Mouse (Mus musculus) ovary, adult 18-20 months (tissue): ENCODE measurements around the gene Csrp1.

ENCODE experiments used
- DNase-seq: peaks from one replicate; pipeline ENCODE4 v3.0.0; 2022; ENCODE audit warnings: low spot score, mixed read lengths

The Csrp1 gene

DNA sequence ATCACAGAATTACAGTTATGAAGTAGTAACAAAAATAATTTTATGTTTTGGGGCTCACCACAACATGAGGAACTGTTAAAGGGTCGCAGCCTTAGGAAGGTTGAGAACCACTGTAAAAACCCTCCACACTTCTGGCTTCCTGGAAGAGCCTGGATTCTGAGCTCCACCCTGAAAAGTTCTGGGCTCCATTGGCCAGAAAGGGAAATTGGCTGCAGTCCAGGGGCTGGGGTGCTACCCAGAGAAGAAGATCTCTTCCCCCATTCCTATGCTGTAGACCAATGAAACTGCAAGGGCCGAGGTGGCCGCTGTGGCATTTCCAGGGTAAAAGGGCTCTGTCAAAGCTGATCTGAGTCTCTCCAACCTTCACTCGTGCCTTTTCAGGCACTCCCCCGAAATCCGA, 21.8 kb upstream of the Csrp1 start:
- no peak for DNase-seq

DNA sequence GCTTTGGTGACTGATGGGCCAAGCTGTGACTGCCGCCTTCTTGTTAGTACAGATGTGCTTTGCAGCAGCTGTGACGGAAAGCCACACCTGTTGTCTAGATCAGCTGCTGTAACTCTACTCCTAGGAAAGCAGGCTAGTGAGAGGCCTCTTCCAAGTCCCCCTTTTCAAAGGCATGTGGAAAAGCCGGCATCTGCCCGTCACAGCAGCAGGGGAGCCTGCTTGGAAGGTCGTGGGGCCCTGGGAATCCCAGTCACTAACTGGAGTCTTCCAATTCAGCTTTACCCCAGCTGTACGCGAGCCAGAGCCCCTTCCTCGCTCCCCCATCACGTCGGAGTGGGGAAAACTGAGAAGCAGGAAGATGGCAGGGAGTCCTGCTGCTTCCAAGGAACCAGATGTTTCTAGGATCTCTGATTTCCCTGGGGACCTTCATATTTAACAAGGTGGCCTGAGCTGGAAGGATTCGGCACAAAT, 21.4 kb upstream of the Csrp1 start:
- no peak for DNase-seq

DNA sequence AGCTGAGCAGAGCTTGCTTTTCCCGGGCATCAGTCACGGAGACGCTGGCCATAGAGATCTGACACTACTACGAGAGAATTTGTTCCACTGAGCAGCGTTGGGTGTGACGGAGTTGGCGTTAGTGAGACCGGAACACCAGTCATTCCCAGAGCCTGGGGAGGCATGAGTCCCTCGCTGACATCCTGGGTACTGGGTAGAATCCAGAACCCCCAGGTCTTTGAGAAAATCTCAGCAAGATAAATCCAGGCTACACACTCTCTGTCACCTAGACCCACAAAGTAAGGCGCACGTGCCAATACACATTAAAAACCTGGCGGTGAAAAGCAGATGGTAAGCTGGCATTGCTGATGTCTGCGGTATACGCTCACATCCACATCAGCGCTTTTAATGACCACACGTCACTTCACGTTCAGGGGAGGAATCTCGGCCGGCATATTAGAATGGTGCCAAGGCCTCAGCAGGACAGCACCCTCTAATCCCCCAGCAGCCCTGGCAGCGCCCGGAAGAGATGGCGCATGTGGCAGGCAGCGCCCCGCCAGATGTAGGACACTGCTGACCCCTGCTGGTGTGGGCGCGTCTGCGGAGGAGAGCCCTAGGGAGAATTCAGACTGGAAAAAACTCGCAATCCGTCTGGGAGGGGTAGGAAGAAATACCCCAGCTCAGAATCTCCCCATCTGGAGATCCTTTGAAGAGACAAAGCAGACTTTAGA, 20.7 kb upstream of the Csrp1 start:
- peak; percentile 61 for DNase-seq

DNA sequence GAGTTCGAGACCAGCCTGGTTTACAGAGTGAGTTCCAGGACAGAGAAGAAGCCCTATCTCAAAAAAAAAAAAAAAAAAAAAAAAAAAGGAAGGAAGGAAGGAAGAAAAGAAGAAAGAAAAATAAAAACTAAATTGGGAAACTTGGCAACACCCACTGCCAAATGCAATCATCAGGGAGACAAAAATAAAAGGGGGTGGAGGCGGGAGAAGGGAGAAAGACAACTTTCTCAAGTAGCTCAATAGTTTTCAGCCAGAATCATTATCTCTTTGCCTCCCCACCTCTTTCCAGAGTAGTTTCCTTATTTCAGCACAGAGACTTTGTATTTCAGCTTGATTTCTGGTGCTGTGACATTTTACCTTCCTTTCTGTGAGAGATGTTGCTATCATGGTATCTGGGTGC, 20.0 kb upstream of the Csrp1 start:
- no peak for DNase-seq

DNA sequence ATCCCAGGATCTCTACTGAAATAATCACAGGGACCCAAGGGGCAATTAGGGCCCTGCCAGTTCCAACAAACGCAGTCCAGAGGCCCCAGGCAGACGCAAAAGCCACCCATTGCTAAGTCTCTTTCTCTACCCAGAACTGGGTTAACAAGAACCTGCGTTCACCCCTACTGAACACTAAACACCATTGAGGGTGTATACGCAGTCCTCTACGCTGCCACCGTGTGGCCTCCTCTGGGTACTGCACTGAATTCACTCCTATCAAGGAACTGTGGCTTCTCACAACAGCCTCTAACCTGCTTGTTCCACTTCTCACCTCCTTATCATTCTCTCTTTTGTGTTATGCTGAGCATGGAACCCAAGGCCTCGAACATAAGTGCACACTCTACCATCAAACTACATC, 19.3 kb upstream of the Csrp1 start:
- DNase-seq: no peak

DNA sequence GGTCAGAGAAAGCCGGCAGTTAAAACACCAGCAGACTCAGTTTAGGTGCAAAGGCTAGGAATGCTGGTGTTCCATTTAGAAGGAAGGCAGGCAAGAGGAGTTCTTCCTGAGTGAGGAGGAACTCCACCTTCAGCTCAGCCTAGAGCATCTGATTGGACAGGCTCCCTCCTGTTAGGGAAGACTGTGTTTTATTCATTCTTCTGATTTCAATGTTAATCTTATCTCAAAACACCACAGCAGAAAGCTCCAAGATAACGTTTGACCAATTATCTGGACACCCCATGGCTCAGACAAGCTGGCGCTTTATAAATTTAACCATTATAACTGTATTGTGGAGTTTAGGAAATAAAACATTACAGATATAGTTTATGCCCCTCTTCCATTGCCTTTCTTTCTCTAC, 18.5 kb upstream of the Csrp1 start:
- DNase-seq: no peak

DNA sequence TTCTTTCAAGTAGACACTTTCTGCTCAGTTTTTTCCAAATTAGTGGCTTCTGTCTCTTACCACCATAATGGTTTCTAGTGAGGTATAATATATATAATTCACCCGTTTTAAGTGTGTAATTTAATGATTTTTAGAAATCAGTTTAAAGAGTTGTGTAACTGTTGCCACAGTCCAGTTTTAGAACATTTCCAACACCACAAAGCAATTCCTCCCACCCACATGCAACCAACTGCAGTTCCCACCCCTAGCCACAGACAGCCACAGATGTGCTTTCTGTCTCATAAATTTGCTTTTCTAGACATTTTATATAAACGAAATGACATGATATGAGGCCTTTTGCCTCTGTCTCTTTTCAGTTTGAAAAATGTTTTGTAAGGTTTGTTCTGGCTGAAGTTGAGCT, 17.1 kb upstream of the Csrp1 start:
- DNase-seq: no peak

DNA sequence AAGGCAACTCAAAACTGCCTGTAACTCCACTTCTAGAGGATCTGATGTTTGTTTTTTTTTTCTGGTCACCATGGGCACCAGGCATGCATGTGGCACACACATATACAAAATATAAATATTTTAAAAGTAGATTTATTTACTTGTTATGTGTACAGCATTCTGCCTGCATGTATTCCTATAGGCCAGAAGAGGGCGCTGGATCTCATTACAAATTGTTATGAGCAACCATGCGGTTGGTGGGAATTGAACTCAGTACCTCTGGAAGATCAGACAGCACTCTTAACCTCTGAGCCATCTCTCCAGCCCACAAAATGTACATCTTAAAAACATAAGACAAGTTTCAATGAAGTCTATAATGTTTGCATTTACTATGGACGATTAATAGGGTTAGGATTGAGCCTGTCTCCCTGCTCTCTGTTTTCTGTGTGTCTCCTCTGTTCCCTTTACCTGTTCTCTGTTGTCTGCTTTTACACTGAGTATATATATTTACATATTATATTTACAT, 15.5 kb upstream of the Csrp1 start:
- no peak for DNase-seq

DNA sequence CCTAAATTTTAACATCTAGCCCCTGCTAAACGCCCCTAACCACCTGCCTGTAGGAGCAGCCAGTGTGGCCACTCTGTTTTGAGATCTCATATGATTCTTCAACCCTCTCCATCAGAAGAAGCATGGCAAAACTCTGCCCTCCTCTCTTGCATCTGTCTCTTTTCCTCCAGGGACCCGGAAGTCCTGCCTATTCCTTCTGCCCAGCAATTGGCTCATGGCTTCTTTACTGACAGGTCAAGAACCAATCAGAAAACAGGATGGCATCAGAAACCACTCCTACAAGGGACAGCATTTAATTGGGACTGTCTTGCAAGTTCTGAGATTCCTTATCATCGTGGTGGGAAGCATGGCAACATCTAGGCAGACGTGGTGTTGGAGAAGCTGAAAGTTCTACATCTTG, 11.5 kb upstream of the Csrp1 start:
- no peak for DNase-seq

DNA sequence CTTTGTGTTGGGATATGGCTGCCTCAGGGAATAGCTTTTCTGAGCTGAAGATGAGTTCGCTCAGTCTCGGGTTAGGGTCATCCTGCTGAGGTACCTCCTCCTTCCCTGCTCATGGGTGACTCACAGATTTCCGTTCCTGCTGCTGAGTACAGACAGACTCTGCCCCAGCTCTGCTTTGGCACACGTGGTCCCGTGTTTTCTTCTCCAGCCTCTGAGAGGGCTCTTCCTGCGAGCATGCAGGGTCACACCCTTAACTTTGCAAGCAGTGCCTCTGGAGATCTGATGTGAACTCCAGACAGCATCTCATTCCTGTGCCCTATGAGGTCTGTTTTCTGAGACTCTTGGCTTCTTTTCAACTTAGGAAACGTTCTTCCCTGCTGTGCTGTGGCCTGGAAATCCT, 8.7 kb upstream of the Csrp1 start:
- DNase-seq: no peak

DNA sequence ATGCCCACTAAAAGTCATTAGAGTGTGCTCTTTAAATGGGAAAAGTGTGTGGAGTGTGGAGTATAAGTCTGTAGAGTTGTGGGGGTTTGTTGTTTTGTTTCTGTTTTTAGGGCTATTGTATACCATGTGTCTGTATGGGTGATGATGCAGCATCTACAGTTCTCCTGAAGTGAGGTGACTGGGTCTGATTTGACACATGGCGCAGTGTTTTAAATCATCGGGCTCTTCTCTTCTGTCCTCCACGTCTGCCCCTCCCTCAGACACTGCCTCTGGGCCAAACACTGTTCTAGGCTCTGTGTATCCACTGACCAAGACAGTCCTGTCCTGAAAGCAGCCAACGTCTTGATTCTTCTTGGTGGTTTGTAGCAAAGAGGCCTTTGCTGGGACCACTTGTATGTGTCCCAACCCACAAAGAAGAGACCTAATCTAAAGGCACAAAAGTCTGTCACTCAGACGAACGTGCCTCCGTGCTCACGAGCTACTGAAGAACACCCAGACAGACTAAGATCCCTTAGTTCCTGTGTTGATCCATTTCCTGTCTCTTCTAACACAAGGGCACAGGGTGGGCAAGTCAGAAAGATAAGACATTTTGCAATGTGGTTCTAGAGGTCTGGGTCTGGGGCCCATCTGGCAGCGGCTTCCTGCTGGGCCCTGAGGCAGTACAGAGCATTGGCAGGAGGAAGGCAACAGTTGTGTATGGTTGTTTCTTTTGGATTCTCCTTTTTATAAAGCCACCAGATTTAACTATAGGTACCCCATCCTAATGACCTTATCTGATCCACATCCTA, 5.6 kb upstream of the Csrp1 start:
- DNase-seq: no peak

DNA sequence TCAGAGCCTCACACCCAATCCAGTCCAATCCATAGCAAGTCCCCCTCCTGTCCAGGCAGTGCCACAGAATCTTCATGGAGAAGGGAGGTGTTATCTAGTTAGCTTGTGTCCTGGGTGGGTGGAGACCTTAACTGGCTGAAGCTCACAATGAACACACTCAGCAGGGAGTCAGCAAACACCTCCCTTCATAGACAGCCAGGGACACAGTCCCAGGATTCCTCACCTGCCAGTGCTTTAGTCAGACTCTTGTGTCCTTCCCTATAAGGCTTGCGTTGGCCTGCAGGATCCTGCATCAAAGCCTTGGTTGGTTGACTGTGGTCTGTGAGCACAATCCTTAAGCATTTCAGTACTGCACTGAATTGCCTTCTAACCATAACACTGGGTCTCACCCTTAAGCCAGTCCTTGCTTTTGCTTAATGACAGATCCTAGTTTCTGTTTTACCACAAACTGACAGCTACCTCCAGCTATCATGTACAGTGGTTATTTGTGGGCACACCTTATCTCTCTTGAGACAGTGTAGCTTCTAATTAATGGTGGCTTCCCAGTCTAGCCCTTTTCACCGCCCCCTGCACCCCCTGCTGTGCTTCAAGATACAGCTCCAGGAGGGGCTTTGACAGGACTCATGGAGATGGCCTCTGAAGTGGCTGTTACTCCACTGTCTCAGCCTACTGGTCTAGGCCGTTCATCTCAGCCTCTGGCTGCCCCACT, 4.8 kb upstream of the Csrp1 start:
- no peak for DNase-seq

DNA sequence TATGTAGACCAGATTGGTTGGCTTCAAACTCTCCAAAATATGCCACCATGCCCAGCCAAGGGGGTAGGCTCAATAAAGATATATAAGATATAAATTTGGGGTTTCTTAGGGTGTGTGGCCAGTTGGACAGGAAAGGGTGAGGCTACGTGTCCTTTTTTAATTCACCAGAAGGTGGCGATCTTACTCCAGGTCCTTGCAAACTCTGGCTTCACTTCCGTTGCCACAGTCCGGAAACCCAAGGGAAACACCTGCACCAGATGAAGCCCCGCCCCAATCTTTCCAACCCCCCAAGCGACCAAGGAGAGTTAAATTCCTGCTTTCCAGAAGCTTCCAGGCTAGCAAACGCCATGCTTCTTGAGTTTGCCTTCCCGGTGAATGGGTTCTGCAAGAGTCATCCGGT, 375 bp upstream of the Csrp1 start:
- no peak for DNase-seq

DNA sequence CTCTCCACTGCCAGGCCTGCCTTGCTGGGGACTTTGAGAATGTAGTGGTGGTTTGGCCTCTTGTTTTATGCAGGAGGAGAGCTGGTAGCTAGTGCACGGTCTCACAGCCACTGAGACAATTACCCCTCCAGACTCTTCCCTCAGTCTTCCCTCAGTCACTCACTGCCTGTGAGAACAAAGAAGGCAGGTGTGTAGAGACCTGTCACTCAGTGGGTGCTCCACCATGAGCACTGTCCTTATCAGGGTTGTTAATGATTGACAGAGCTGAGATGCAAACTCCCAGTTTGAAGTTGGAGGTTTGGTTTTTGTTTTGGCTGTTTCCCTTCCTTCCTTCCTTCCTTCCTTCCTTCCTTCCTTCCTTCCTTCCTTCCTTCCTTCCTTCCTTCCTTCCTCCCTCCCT, 3.2 kb downstream of the Csrp1 start:
- no peak for DNase-seq

DNA sequence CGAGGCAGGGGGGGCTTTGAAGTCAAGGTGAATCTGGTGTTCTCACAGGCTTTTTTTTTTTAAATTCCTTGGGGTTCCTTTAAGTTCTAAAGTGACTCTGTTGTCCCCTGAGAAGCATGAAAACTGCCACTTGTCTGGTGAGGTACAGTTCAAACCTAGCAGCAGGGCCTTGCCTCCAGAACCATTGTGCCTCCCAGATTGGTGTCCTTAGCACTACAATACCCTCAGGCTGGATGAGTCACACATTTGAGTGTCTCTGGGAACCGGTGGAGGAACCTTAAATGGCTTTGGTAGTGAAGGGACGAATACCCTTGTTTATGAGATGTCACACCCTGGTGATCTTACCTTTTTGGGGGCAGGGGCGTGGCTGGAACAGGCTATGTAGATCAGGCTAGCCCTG, 4.3 kb downstream of the Csrp1 start:
- DNase-seq: no peak

DNA sequence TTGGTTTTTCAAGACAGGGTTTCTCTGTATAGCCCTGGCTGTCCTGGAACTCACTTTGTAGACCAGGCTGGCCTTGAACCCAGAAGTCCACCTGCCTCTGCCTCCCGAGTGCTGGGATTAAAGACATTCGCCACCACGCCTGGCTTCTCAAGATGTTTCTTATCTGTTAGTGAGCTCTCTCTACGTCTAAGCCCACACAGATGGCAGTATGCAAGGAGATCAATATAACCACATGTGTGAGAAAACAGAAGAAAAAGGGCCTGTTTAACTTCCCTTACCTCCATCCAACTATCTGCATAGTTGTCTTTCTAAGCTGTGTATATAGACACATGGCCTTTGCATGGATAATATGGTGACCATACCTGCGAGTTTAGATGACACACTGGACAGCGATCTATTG, 5.5 kb downstream of the Csrp1 start:
- no peak for DNase-seq

DNA sequence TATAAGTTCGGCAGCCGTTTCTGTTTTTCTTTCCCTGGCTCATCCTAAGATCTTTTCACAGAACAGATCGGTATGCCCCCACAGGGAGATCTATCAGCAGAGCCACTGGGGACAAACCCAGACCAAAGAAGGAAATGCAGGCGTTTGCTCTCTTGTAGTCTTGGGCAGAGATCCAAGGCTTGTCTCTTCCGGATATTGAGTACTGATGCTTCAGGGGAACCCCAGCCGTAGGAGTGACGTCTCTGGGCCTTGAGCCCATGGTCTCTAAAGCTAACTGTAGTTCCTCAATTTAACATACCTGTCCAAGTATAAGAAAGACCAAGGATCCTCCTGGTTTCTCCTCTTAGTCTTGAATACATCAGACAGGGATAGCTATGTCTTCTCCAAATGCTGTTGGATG, 6.1 kb downstream of the Csrp1 start:
- DNase-seq: no peak

DNA sequence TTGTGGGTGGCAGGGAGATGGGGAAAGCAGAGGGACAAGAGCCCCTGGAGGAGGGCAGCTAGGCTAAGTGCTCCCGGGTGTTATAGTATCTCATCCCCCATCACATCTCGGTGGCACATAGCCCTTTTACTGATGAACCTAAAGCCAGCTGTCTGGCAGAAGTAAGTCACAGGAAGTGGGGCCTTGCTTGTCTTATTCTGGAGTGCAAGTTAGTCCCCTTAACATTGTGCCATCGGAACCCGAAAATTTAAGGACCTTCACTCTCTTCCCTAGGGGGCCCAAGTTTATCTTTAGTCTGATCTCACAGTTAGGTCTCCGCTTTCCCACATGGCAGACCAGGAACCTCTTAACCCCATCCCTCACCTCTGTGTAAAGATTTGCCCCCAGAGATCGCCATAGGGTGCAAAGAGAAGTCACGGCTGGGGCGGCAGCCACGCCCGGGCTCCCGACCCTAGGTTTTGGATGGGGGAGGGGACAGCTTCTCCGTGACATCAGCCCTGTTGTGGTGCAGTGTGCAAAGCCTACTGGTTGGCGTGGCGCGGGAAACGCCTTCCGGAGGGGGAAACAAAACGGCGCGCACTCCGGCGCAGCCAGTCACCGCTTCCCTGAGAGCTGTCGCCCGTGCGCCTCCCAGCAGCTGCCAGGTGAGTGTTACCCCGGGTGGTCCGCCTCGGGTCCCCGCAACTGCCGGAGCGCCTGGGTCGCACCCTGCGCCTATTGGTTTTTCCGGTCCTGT, 8.9 kb downstream of the Csrp1 start:
- DNase-seq: peak; percentile 81

DNA sequence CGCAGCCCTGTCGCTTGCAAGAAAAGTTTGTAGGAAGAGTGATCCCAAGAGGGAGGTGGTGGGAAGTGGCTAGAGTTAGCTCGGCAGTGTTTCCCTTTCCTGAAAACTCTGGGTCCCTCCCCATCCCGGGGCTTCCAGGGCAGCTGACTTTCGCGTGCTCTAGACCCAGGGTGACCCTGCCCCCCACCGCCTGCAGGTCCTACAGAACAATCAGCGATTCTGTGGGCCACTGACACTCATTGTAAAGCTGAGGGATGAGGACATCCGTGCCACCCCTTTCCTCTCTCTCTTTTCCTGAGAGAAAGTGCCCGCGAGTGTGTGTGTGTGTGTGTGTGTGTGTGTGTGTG, 9.5 kb downstream of the Csrp1 start:
- DNase-seq: no peak

DNA sequence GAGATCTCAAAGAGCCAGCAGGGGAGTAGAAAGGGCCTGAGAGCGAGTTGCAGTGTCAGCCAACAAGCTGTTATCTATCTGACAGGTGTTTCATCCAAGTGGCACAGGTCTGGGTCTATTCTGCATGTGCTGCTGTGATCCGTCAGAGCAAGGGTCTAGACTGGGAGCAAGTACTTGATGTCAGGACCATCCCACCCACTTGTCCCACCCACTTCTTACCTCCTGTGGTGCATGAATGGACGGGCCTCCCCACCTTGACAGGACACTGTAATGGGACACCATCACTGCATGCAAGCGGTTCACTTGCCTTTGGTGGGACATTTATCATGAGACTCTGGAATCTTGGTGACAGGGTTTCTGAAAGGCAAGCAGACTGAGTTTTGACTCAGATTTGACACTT, 10.0 kb downstream of the Csrp1 start:
- no peak for DNase-seq

DNA sequence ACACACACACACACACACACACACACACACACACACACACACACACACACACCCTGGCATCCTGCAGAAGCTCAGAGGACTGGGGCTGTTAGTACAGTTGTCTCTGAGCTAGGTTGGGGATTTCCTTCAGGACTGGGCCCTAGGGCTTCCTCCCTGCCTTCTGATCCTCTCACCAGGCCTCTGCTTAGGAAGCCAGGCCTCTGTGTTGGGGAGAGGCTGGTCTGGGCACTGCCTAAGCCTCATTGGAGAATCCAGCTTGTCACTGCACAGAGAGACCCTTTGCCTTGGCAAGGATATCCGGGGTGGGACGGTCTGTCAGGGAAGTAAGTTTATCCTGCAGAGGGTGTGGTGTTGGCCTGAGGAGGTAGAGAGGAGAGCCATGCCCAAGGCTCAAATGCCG, 10.4 kb downstream of the Csrp1 start:
- no peak for DNase-seq

DNA sequence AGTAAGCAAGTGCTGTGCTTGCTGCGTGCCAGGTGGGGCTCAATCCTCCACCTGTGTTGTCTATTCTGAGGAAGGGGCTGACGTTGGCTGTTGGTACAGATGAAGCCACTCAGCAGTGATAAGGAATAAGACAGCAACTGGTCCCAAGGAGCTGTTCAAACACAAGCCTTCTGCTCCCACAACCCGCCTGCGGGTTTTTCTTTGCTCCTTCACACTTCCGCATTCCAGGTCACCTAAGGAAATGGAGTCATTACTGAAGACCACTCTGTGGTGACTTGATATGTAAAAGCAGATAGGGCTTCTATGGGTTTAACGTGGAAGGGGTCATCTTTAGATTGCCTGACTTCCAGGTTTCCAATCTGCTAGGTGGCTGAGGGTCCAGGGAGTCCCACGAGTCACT, 11.5 kb downstream of the Csrp1 start:
- no peak for DNase-seq
